Mouse (Mus musculus) embryonic facial prominence, embryonic 11.5 days (tissue): Measurements from ENCODE around the gene Ppil3. TPM values are rescaled to one million over a fixed set of nuclear protein-coding genes. Genes with fewer than 3 reads are reported as not detected.
A peak's percentile ranks its signal among the peaks of the same experiment; 100 is the strongest.

Experiments used
- ATAC-seq: fragments of 200-750 bp; cut with Nextera tagmentation; replicated peaks from 2 replicates; pipeline ENCODE4 v1.8.0; 2017; ENCODE audit warnings: low read depth; ENCODE audit not compliant: insufficient number of reproducible peaks, low FRiP score, low TSS enrichment
- DNase-seq: peaks from one replicate; pipeline ENCODE4 v3.0.0-alpha.2; 2015; ENCODE audit warnings: low spot score
- H3K27ac ChIP-seq: fragments of 300-500 bp; sonication (generic); replicated peaks from 2 replicates; pipeline ENCODE4 v1.5.1; 2014; ENCODE audit warnings: mild to moderate bottlenecking, low read depth, low read length, control low read depth
- H3K27me3 ChIP-seq: fragments of 300-500 bp; sonication (generic); 2 replicates; pipeline ENCODE4 v1.6.1; 2014; ENCODE audit warnings: mild to moderate bottlenecking, low read length, moderate library complexity, mixed read lengths; ENCODE audit not compliant: control insufficient read depth, insufficient read depth
- H3K36me3 ChIP-seq: fragments of 300-500 bp; sonication (generic); replicated peaks from 2 replicates; pipeline ENCODE4 v1.6.1; 2014; ENCODE audit warnings: low read depth, mild to moderate bottlenecking, low read length, moderate library complexity, mixed read lengths; ENCODE audit not compliant: control insufficient read depth, insufficient read depth
- H3K4me1 ChIP-seq: fragments of 300-500 bp; sonication (generic); 2 replicates; pipeline ENCODE4 v1.6.1; 2014; ENCODE audit warnings: low read length, mixed read lengths; ENCODE audit not compliant: control insufficient read depth, insufficient read depth
- H3K4me2 ChIP-seq: fragments of 300-500 bp; sonication (generic); 2 replicates; pipeline ENCODE4 v1.6.1; 2014; ENCODE audit warnings: low read depth, mild to moderate bottlenecking, control low read depth, low read length, moderate library complexity
- H3K4me3 ChIP-seq: fragments of 300-500 bp; sonication (generic); 2 replicates; pipeline ENCODE4 v1.5.1; 2014; ENCODE audit warnings: low read depth, low read length, control low read depth
- H3K9ac ChIP-seq: fragments of 300-500 bp; sonication (generic); replicated peaks from 2 replicates; pipeline ENCODE4 v1.6.1; 2014; ENCODE audit warnings: mild to moderate bottlenecking, control low read depth, low read length
- H3K9me3 ChIP-seq: fragments of 300-500 bp; sonication (generic); replicated peaks from 2 replicates; pipeline ENCODE4 v1.6.1; 2016; ENCODE audit warnings: mild to moderate bottlenecking, low read length, inconsistent platforms, mixed read lengths; ENCODE audit not compliant: control insufficient read depth
- WGBS: fragments of 180-500 bp; shearing (Covaris S2); extraction: QIAGEN DNeasy Blood & Tissue Kit; methylation state at CpG from one replicate; pipeline ENCODE4 v1.1.7; 2014; 5-methylcytosine and 5-hydroxymethylcytosine counted together
- polyA plus RNA-seq: library from polyadenylated mRNA; unstranded; fragments of >200 nt; fragmentation: Nextera tagmentation; extraction: Ambion mirVana; gene quantifications from 2 replicates; pipeline ENCODE4 v1.2.1, GENCODE M21; 2014

Ppil3 gene
- polyA plus RNA-seq, 1 experiment from 2014 or later, result 66.6 TPM

DNA sequence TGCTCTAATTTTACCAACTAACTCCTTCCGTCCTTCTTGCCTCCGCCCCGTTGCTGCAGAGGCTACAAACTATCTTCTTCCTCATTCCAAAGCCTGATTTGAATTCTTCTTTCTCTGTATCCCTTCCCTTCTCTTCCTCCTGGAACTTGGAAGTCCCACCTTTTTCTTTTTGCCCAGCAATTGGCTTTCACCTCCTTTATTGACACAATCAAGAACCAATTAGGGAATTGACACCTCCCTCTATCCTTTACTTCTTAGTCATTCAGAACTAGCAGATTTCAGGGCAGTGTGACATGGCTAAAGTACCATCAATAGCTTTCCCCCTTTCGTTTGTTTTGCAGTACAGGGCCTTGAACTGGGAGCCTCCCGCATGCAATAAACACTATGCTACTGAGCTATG lies 12.9 kb upstream of the Ppil3 start:
- no peak for DNase-seq
- peaks cover 17% of the 10 kb centered on the region for H3K36me3 ChIP-seq
- ATAC-seq, result no peak
- H3K27me3 ChIP-seq, result no peaks in the 10 kb centered on the region
- no peak overlapping the region for H3K27ac ChIP-seq
- no peaks in the 10 kb centered on the region for H3K4me1 ChIP-seq
- H3K4me3 ChIP-seq, result no peak overlapping the region
- H3K9ac ChIP-seq, result no peak overlapping the region
- 91% methylated on average over 5 of the region's 5 CpGs for WGBS
- H3K9me3 ChIP-seq, result no peaks in the 10 kb centered on the region
- no peak overlapping the region for H3K4me2 ChIP-seq

DNA sequence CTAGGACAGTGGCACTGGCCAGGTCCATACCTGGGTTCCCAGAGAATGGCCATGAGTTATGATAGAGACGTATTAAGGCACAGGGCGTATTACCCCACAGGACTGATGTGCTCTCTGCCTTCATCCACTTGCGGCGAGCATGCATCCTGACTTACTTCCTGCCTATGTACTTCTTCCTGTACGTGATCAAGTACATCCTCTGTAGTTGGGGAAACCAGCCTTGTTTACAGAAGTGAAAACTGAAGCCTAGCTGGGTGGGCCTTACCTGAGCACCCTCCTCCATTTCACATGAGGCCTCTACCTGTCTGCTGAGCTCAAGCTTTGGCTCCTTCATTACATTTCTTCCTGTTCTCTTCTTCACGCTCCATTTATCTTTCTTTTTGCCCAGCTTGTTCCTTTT lies 9.0 kb upstream of the Ppil3 start:
- Histone ChIP-seq H3K36me3 (peaks cover 17% of the 10 kb centered on the region), H3K27ac (no peak overlapping the region), H3K9me3 (no peaks in the 10 kb centered on the region), H3K27me3 (no peaks in the 10 kb centered on the region), H3K4me3 (no peak overlapping the region), H3K9ac (no peak overlapping the region), H3K4me2 (no peak overlapping the region), H3K4me1 (no peaks in the 10 kb centered on the region)
- DNase-seq (no peak), ATAC-seq (no peak)
- 91% methylated on average over 6 of the region's 6 CpGs for WGBS

DNA sequence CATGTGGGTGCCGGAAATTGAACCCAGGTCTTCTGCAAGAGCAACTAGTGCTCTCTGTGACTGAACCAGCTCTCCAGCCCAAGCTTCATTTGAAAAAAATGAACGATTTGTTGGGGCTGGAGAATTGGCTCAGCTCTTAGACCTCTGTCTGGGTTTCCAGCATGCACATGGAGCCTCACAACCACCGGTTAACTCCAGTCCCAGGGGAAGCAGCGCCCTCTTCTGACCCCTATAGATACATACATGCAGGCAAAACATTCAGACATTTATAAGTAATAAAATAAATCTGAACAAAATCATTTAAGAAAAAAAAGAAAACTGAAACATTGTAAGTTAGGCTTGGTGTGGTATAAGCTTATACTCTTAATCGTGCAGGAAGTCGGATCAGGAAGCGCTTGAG lies 3.1 kb upstream of the Ppil3 start:
- Histone ChIP-seq H3K9me3 (no peaks in the 10 kb centered on the region), H3K27me3 (no peaks in the 10 kb centered on the region), H3K27ac (no peak overlapping the region), H3K4me2 (no peak overlapping the region), H3K4me3 (no peak overlapping the region), H3K4me1 (no peaks in the 10 kb centered on the region), H3K9ac (no peak overlapping the region), H3K36me3 (peaks cover 5% of the 10 kb centered on the region)
- DNase-seq, result no peak
- WGBS, result 86% methylated on average over 7 of the region's 7 CpGs
- no peak for ATAC-seq

DNA sequence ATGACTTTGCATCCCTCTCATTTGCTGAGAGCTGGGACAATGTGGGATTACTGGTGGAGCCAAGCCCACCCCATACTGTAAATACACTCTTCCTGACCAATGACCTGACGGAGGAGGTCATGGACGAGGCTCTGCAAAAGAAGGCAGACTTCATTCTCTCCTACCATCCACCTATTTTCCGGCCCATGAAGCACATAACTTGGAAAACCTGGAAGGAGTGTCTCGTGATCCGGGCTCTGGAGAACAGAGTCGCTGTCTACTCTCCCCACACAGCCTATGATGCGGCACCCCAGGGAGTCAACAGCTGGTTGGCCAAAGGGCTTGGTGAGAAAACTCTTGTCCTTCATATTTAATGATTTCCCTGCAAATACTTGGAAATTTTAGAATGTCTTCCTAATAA lies 2.5 kb upstream of the Ppil3 start:
- Histone ChIP-seq H3K9ac (no peak overlapping the region), H3K4me2 (no peak overlapping the region), H3K9me3 (no peaks in the 10 kb centered on the region), H3K4me3 (no peak overlapping the region), H3K36me3 (peaks cover 2% of the 10 kb centered on the region), H3K27ac (no peak overlapping the region), H3K27me3 (no peaks in the 10 kb centered on the region), H3K4me1 (no peaks in the 10 kb centered on the region)
- DNase-seq, result no peak
- WGBS, result 91% methylated on average over 7 of the region's 7 CpGs
- no peak for ATAC-seq

DNA sequence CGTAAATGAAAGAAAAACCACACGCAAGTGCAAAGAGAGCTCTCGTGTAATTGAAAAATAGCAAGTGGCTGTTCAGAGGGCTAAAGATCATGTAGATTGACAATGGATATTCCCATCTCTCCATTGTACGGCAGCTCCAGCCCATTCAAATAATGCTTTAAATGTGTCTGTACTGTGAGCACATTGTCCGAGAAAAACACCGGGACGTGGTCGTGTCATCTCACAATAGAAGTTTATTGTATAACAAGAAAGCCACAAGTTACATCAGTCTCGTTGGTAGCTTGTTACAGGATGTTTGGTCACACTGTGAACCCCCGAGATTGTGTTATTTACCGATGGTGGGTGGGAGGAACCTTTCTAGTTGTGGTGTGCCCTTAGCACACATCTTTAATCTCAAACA lies 575 bp upstream of the Ppil3 start:
- Histone ChIP-seq H3K36me3 (no peaks in the 10 kb centered on the region; the same call in none of the 2 replicates), H3K27ac (peak overlapping the region; percentile 84; the same call in 1 of the 2 replicates)
- WGBS, result 12% methylated on average over 11 of the region's 11 CpGs

DNA sequence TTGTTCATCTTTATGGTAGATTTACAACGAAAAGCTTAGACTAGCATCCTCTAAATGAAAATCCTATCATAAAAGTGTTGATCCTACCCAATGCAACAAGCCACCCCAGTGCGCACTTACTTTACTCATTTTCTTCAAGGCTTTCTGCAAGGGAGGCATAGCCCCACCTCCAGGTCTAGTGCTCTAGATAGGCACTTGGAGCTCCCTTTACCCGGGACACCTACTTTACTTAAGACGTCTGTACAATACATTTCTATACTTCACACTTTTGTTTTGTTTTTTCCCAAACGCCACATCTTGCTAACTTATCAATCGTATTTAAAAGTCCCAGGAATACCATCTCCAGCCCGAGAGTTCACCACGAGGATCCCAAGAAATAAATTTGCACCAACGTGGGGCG lies 595 bp downstream of the Ppil3 start:
- DNase-seq (peak; percentile 33), ATAC-seq (no peak)
- peak overlapping the region; percentile 62 for H3K4me3 ChIP-seq
- H3K9ac ChIP-seq, result peak overlapping the region; percentile 87
- H3K27me3 ChIP-seq, result no peaks in the 10 kb centered on the region
- H3K4me2 ChIP-seq, result peak overlapping the region; percentile 60
- 8% methylated on average over 10 of the region's 10 CpGs for WGBS
- H3K27ac ChIP-seq, result peak overlapping the region; percentile 84
- H3K9me3 ChIP-seq, result no peaks in the 10 kb centered on the region
- no peaks in the 10 kb centered on the region for H3K4me1 ChIP-seq
- H3K36me3 ChIP-seq, result no peaks in the 10 kb centered on the region; the same call in none of the 2 replicates

More for the DNA sequence above, 575 bp upstream of the Ppil3 start:
- Histone ChIP-seq H3K4me3 (peak overlapping the region; percentile 62), H3K4me2 (peak overlapping the region; percentile 66), H3K4me1 (no peaks in the 10 kb centered on the region), H3K27me3 (no peaks in the 10 kb centered on the region), H3K9me3 (no peaks in the 10 kb centered on the region), H3K9ac (peak overlapping the region; percentile 87)
- no peak for ATAC-seq
- DNase-seq, result peak; percentile 8

DNA sequence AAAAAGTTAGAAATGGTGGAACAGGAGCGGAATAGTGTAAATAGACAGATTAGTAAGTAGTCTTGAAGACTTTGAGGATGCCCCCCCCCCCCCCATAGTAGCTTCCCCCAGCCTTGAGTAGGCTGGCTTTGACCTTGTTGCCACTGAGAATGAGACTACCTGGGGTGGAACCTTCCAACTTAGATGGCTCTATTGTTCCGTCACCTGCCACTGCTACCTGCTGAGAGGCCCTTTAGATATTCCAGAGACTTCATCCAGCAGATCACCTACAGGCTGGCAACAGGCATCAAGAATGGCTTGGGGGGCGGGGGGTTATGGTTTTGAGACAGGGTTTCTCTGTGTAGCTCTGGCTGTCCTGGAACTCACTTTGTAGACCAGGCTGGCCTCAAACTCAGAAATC lies 20.7 kb downstream of the Ppil3 start:
- H3K9ac ChIP-seq, result no peak overlapping the region
- H3K9me3 ChIP-seq, result no peaks in the 10 kb centered on the region
- H3K27me3 ChIP-seq, result no peaks in the 10 kb centered on the region
- WGBS, result 88% methylated on average over 3 of the region's 3 CpGs
- no peak for DNase-seq
- peak; percentile 3; the same call in 1 of the 2 replicates for ATAC-seq
- no peak overlapping the region for H3K4me2 ChIP-seq
- H3K4me1 ChIP-seq, result no peaks in the 10 kb centered on the region
- H3K36me3 ChIP-seq, result peaks cover 9% of the 10 kb centered on the region
- H3K4me3 ChIP-seq, result no peak overlapping the region; the same call in 1 of the 2 replicates
- H3K27ac ChIP-seq, result no peak overlapping the region

DNA sequence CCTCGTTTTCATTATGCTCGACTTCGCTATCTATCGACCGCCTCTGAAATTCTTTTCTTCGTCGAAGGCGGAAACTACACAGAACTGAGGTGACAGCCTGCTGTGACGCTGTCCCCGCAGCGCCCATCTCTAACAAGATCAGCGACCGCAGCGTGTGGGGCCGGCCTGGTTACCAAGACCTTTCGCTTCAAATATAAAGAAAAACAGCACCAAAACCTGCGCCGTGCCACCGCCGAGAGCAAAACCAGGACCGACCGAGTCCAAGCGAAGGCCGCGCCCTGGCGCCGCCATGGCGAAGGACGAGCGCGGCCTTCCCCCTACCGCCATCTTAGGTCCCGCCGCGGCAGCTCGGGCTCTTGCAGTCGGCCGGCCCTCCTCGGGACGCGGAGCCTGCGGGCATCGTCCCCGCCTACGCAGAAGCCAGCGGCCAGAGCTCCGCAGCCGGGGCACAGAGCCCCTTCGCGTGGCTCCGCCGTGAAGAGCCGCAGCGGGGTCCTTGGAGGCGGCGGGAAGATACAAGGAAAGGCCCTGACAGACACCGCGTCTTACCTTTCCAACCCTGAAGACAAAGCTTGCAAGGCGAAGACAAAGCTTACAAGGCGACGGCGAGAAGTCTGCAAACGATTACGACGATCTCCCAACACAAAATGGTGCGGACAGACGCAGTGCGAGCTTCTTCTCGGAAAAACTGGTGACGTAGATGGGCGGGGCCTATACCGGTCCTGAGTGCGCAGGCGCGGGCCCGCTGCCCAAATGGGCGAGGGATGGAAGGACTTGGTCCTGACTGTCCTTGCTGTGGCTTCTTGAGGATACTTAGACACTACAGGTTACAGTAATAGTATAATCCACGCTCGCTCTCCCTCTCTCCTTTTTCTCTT lies 21.7 kb downstream of the Ppil3 start, which contains the start of gene Clk1:
TSS of gene Clk1 (minus strand) at position 696 of the 878 bp plus-strand sequence.
- H3K27ac ChIP-seq, result peak within 1 kb of the TSS; percentile 98
- H3K9me3 ChIP-seq, result no peaks in the 10 kb centered on the region
- ATAC-seq (peak; percentile 92), DNase-seq (peak; percentile 96)
- under 1% methylated on average over 79 of the region's 79 CpGs for WGBS
- H3K36me3 ChIP-seq, result peaks cover 12% of the 10 kb centered on the region
- no peaks in the 10 kb centered on the region for H3K27me3 ChIP-seq
- H3K4me2 ChIP-seq, result peak within 1 kb of the TSS; percentile 48
- H3K4me1 ChIP-seq, result no peaks in the 10 kb centered on the region
- H3K4me3 ChIP-seq, result peak within 1 kb of the TSS; percentile 100
- H3K9ac ChIP-seq, result peak within 1 kb of the TSS; percentile 100
